Mouse (Mus musculus) intestine, embryonic 14.5 days (tissue): ENCODE results near the gene Ppp4r1. TPM values are rescaled to one million over a fixed set of nuclear protein-coding genes. Genes with fewer than 3 reads are reported as not detected.

ENCODE experiments used
- ATAC-seq: fragments of 200-750 bp; cut with Nextera tagmentation; replicated peaks from 2 replicates; pipeline ENCODE4 v1.8.0; 2017; ENCODE audit warnings: low read depth, moderate number of reproducible peaks, moderate TSS enrichment, moderate library complexity; ENCODE audit not compliant: low FRiP score, low TSS enrichment
- DNase-seq: peaks from one replicate; pipeline ENCODE4 v3.0.0-alpha.2; 2018; ENCODE audit warnings: low spot score
- H3K27ac ChIP-seq: fragments of 300-500 bp; sonication (generic); 2 replicates; pipeline ENCODE4 v1.5.1; 2014; ENCODE audit warnings: low read depth, mild to moderate bottlenecking, control low read depth
- H3K27me3 ChIP-seq: fragments of 300-500 bp; sonication (generic); replicated peaks from 2 replicates; pipeline ENCODE4 v1.6.1; 2014; ENCODE audit warnings: low read length, control low read depth; ENCODE audit not compliant: control insufficient read depth, insufficient read depth
- H3K36me3 ChIP-seq: fragments of 300-500 bp; sonication (generic); 2 replicates; pipeline ENCODE4 v1.6.1; 2014; ENCODE audit warnings: low read length, control low read depth; ENCODE audit not compliant: control insufficient read depth, insufficient read depth
- H3K4me1 ChIP-seq: fragments of 300-500 bp; sonication (generic); replicated peaks from 2 replicates; pipeline ENCODE4 v1.6.1; 2014; ENCODE audit warnings: low read length, control low read depth, mixed read lengths; ENCODE audit not compliant: control insufficient read depth, insufficient read depth
- H3K4me2 ChIP-seq: fragments of 300-500 bp; sonication (generic); 2 replicates; pipeline ENCODE4 v1.6.1; 2014; ENCODE audit warnings: low read length
- H3K4me3 ChIP-seq: fragments of 300-500 bp; sonication (generic); 2 replicates; pipeline ENCODE4 v1.5.1; 2014; ENCODE audit warnings: low read depth, low read length, control low read depth, mixed read lengths
- H3K9ac ChIP-seq: fragments of 300-500 bp; sonication (generic); 2 replicates; pipeline ENCODE4 v1.6.1; 2014; ENCODE audit warnings: mild to moderate bottlenecking, low read length
- H3K9me3 ChIP-seq: fragments of 300-500 bp; sonication (generic); 2 replicates; pipeline ENCODE4 v1.6.1; 2016; ENCODE audit warnings: low read length, control low read depth; ENCODE audit not compliant: control insufficient read depth
- WGBS: fragments of 180-500 bp; shearing (Covaris S2); extraction: QIAGEN DNeasy Blood & Tissue Kit; methylation state at CpG from one replicate; pipeline ENCODE4 v1.1.7; 2014; 5-methylcytosine and 5-hydroxymethylcytosine counted together
- polyA plus RNA-seq: library from polyadenylated mRNA; unstranded; fragments of >200 nt; fragmentation: Nextera tagmentation; extraction: Ambion mirVana; gene quantifications from 2 replicates; pipeline ENCODE4 v1.2.1, GENCODE M21; 2014

Gene Ppp4r1
- polyA plus RNA-seq, 1 experiment from 2014 or later, result 48.0 TPM

GRCm38 (mm10) chr17:65877026-65877425 lies 94.7 kb downstream of the Ppp4r1 start:
- no peaks in the 10 kb centered on the region for H3K27me3 ChIP-seq
- ATAC-seq (no peak), DNase-seq (no peak)
- H3K4me2 ChIP-seq, result no peak overlapping the region
- no peak overlapping the region for H3K9ac ChIP-seq
- 0 out of 2 replicates have a peak, but pooled peaks cover 4% of the 10 kb centered on the region for H3K4me1 ChIP-seq
- 67% methylated on average over 6 of the region's 6 CpGs for whole genome bisulfite sequencing
- H3K9me3 ChIP-seq, result no peaks in the 10 kb centered on the region
- no peaks in the 10 kb centered on the region for H3K36me3 ChIP-seq
- no peak overlapping the region for H3K4me3 ChIP-seq
- H3K27ac ChIP-seq, result no peak overlapping the region

- ATAC-seq (peak; percentile 47), DNase-seq (peak; percentile 82)
- WGBS, result under 1% methylated on average over 55 of the region's 56 CpGs
- peak overlapping the region; percentile 69 for H3K9ac ChIP-seq
- H3K36me3 ChIP-seq, result no peaks in the 10 kb centered on the region
- no peaks in the 10 kb centered on the region for H3K27me3 ChIP-seq
- peak overlapping the region; percentile 89 for H3K4me2 ChIP-seq
- H3K4me1 ChIP-seq, result peaks cover 13% of the 10 kb centered on the region
- peak overlapping the region; percentile 86 for H3K4me3 ChIP-seq
- H3K9me3 ChIP-seq, result no peaks in the 10 kb centered on the region
- H3K27ac ChIP-seq, result peak overlapping the region; percentile 95
These were observed 101.8 kb downstream of the Ppp4r1 start for GRCm38 (mm10) chr17:65884061-65884669.

GRCm38 (mm10) chr17:65884691-65885397 lies 102.5 kb downstream of the Ppp4r1 start:
- Histone ChIP-seq H3K27me3 (no peaks in the 10 kb centered on the region), H3K27ac (peak overlapping the region; percentile 95), H3K9me3 (no peaks in the 10 kb centered on the region), H3K4me2 (peak overlapping the region; percentile 89), H3K9ac (peak overlapping the region; percentile 69), H3K36me3 (no peaks in the 10 kb centered on the region), H3K4me3 (peak overlapping the region; percentile 86), H3K4me1 (peaks cover 13% of the 10 kb centered on the region)
- ATAC-seq (peak; percentile 98), DNase-seq (peak; percentile 95)
- WGBS, result 0% methylated on average over 67 of the region's 67 CpGs

- WGBS, result under 1% methylated on average over 11 of the region's 11 CpGs
- Histone ChIP-seq H3K27ac (peak overlapping the region; percentile 95), H3K9me3 (no peaks in the 10 kb centered on the region), H3K27me3 (no peaks in the 10 kb centered on the region), H3K36me3 (no peaks in the 10 kb centered on the region), H3K4me1 (peaks cover 13% of the 10 kb centered on the region), H3K9ac (peak overlapping the region; percentile 57), H3K4me2 (peak overlapping the region; percentile 66), H3K4me3 (peak overlapping the region; percentile 86)
- ATAC-seq, result no peak
- no peak for DNase-seq
These were observed 103.0 kb downstream of the Ppp4r1 start for GRCm38 (mm10) chr17:65885398-65885696.

- ATAC-seq (no peak), DNase-seq (peak; percentile 77)
- Histone ChIP-seq H3K9ac (peak within 1 kb of the TSS; percentile 69), H3K27me3 (no peaks in the 10 kb centered on the region), H3K4me2 (peak within 1 kb of the TSS; percentile 89), H3K4me1 (peaks cover 13% of the 10 kb centered on the region), H3K4me3 (peak within 1 kb of the TSS; percentile 86), H3K27ac (peak within 1 kb of the TSS; percentile 95), H3K9me3 (no peaks in the 10 kb centered on the region), H3K36me3 (no peaks in the 10 kb centered on the region)
- 6% methylated on average over 14 of the region's 14 CpGs for WGBS
These were observed 103.5 kb downstream of the Ppp4r1 start, which contains the start of gene Ralbp1 for GRCm38 (mm10) chr17:65885697-65886529. Gene Ralbp1, minus strand, starts transcription at chr17:65885798.

GRCm38 (mm10) chr17:65886571-65886970 lies 104.2 kb downstream of the Ppp4r1 start:
- Histone ChIP-seq H3K36me3 (no peaks in the 10 kb centered on the region), H3K9me3 (no peaks in the 10 kb centered on the region), H3K4me1 (peaks cover 13% of the 10 kb centered on the region), H3K27ac (peak overlapping the region; percentile 95; the same call in 1 of the 2 replicates), H3K4me2 (peak overlapping the region; percentile 66), H3K9ac (peak overlapping the region; percentile 57), H3K4me3 (peak overlapping the region; percentile 86; the same call in 1 of the 2 replicates), H3K27me3 (no peaks in the 10 kb centered on the region)
- WGBS, result 56% methylated on average over 9 of the region's 9 CpGs
- ATAC-seq (no peak), DNase-seq (peak; percentile 49)

- H3K9me3 ChIP-seq, result no peaks in the 10 kb centered on the region
- H3K4me2 ChIP-seq, result no peak overlapping the region
- ATAC-seq, result no peak
- H3K27ac ChIP-seq, result no peak overlapping the region
- H3K4me3 ChIP-seq, result no peak overlapping the region
- 81% methylated on average over 5 of the region's 5 CpGs for WGBS
- peak; percentile 35 for DNase-seq
- no peak overlapping the region for H3K9ac ChIP-seq
- H3K36me3 ChIP-seq, result no peaks in the 10 kb centered on the region
- no peaks in the 10 kb centered on the region for H3K27me3 ChIP-seq
- H3K4me1 ChIP-seq, result peaks cover 6% of the 10 kb centered on the region; the same call in 1 of the 2 replicates
These were observed 107.1 kb downstream of the Ppp4r1 start for GRCm38 (mm10) chr17:65889476-65889875.
